Mouse (Mus musculus) 3T3-L1 (cell line): ENCODE results near the gene Nkiras2.

Source experiments
- DNase-seq: peaks from one replicate; pipeline ENCODE4 v3.0.0-alpha.2; 2015; ENCODE audit warnings: low read depth, low spot score

The Nkiras2 gene

DNA sequence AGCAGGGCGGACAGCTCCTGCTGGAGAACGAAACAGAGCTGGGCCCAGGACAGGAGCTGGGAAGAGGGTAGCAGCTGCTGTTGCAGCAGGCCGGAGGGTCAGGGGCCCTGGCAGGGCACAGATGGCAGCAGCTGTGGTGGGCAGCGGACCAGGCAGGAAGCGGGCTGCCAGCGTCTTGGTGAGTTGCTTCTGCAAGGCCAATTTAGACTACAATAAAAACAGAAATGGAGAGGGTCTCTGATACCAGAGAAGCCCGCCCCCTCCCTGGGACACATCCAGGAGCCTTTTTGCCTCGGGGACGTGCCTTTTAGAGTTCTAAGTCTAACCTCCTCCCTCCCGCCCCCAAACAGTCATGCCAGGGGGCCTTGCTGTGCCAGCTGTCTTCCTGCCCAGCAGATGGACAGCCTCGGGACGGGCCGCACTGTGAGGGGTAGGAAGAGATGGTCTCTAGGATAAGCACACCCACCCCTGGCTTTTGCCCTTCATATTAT is 9.9 kb downstream of the Nkiras2 start:
- DNase-seq: no peak

DNA sequence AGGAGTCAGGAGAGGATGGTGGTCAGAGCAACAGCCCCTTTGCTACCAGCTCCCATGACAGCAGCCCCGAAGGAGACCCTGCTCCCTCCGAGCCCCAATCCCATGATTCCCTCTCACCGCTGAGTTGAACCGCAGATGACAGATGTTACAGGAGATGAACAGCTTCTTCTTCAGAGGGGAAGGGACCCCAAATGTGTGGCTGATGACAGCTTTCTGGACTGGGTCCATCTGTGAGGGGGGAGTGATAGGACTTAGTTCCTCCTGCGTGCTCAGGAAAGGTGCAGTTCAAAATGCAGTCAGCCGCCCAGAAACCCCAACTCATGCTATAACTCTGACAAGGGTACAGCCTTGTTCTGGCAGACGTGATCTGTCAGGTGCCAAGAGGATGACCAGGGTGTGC is 15.5 kb downstream of the Nkiras2 start:
- DNase-seq: no peak

DNA sequence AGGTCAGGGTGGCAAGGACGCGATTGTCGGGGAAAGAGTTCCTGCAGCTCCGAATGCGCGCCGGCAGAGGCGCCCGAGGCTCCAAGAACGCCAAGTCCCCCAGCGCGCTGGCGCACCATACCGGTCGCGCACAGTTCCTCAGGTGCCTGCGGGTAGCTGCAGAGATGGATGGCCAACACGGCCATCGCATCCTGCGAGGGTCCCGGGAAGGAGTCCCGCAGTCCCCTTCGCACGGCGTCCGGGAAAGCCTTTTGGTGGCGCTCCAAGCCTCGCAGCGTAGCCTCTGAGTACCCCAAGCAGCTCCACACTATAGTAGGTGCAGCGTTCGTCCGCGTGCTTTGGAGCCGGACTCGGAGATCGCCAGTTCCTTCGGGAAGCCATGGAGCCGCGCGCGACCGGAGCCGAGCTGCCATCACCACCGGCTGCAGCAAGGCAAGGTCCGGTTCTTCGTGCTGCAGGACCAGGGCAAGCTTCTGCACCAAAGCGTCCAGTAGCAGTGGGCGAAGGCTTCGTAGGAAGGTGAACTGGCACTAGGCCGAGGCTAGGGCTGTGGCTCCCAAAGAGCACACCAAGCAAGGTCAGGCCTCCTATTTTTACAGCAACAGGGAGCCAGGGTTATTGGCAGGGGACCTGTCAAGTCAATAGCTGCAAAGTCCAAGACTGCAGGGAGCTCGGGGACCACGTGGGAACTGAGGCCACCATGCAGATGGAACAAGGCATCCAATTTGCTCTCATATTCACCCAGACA is 21.3 kb downstream of the Nkiras2 start:
- no peak for DNase-seq

- DNase-seq: no peak
Measured at GRCm38 (mm10) chr11:100643612-100644575, 24.9 kb downstream of the Nkiras2 start.

DNA sequence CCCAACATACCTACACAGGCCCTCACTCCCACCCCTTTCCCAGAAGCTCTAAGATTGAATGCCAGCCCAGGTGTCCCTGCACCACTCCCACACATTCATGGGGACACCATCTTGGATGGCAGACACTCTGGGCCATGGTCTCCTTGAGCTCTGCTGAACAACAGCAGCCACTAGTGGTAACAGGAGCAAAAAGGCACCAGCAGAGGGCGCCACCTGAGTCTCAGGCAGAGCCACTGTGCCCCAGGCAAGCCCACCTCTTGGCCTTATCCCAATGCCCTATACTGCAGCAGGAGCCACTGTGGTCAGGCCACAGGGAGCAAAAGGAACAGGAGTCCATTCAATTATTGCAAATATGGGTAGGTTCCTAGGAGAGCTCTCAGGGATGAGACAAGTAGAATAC is 27.2 kb downstream of the Nkiras2 start:
- DNase-seq: peak; percentile 58

- DNase-seq: no peak
Measured at GRCm38 (mm10) chr11:100648405-100648804, 29.4 kb downstream of the Nkiras2 start.

DNA sequence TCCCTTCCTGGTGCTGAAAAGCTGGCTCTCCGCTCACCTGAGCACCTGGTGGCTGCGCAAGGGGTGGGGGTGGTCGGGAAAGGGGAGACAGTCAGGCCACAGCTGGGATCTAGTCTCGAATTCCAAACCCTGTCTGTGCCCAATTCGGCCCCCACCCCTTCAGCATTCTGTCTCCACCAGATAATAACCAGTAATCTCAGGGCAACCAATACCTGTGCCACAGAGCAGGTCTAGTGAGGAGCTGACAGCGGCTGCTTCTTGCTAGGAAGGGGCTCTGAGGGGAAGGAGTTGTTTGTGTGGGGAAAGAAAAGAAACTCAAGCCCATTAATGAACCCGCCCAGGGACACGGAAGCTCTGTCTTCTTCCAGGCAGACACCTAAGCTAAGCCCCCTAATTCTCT is 32.2 kb downstream of the Nkiras2 start:
- no peak for DNase-seq

DNA sequence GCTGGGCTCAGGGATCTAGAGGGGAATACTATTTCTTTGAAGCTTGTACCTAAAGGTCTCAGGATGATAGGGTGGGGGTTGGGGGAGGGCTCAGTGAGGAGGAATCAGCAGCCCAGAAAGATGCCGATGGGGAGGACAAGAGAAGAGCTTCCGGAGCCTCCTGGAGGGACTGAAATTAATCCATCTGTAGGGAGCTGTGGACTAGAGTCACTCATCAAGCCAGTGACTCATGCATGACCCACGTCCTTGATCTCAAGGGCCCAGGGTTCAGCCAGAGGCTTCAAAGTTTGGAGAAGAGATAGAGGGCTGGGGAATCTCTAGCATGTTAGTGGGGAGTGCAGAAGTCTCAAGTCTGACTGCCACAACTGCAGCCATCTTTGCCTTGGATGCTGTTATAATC is 32.7 kb downstream of the Nkiras2 start:
- DNase-seq: peak; percentile 32

DNA sequence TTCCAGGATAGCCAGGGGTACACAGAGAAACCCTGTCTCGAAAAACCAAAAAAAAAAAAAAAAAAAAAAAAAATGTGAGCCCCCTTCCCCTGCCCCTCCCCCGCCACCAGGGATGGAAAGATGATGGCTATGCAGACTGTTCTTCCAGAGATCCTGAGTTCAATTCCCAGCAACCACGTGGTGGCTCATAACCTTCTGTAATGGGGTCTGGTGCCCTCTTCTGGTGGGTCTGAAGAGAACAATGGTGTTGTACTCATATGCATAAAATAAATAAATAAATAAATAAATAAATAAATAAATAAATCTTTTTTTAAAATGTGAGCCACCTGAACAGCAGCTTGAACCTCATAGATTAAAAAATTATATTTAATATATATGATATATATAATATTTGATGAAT is 36.5 kb downstream of the Nkiras2 start:
- peak; percentile 15 for DNase-seq

GRCm38 (mm10) chr11:100656458-100656857 is 37.4 kb downstream of the Nkiras2 start:
- no peak for DNase-seq

DNA sequence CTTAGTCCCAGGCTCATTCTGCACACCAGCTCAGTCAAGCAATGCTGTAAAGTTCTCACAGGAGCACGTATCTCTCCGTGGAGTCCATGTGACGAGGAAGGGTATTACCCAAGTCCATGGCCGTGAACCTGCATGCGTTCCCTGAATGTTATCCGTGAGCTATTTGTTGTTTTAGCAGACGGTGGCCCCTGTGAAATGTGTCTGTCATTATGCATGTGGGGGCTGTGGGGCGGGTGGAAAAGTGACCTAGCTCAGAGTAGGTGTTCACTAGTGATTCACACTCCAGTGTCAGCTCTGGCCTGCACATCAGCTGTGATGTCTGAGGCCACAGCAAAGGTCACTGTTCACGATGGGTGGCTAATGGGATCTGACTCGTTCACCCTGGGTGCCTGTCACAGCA is 40.8 kb downstream of the Nkiras2 start:
- no peak for DNase-seq

- no peak for DNase-seq
Measured at GRCm38 (mm10) chr11:100671049-100671448, 52.0 kb downstream of the Nkiras2 start.

DNA sequence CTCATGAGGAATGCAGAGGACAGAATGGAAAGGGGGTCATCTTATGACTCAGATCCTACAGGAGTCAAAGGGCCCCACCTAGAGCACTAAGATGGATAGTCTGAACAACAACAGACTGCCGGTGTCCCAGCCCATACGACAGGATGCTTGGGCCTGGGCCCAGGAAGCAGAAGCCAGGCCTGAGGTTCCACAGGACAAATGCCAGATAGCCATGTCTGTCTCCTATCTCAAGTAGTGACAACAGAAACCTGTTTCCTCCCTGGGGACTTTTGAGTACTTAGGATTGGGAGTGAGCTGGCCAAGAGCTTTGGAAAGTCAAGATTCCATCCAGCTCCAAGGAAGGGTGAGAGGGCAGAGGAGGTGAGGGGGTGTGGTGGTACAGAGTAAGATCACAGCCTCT is 52.9 kb downstream of the Nkiras2 start:
- no peak for DNase-seq

DNA sequence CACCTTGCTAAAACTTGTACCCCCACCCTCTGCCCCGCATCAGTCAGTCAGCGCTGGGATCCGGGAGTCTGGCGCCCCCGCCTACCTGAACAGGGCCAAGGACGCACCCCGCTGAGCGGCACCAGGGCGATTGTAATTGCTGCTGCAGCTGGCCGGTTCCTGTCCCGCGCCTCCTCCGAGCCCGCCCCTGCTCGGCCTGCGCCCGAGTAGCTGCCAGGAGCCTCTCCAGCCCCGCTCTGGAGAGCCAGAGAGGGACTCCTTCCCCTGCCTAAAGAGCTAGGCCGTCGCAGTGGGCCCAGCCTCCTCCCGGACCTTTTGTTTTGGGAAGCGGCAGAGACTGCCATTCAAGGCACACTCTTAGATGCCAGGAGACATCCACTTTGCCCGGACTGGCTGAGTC is 54.1 kb downstream of the Nkiras2 start:
- DNase-seq: no peak
